Mouse (Mus musculus) midbrain, embryonic 15.5 days (tissue): Measurements from ENCODE around the gene Susd2. TPM values are rescaled to one million over a fixed set of nuclear protein-coding genes. Genes with fewer than 3 reads are reported as not detected.

Experiments used
- ATAC-seq: fragments of 200-750 bp; cut with Nextera tagmentation; replicated peaks from 2 replicates; pipeline ENCODE4 v1.8.0; 2017; ENCODE audit warnings: moderate TSS enrichment
- H3K27ac ChIP-seq: fragments of 300-500 bp; sonication (generic); 2 replicates; pipeline ENCODE4 v1.5.1; 2015; ENCODE audit warnings: mild to moderate bottlenecking, inconsistent platforms
- H3K27me3 ChIP-seq: fragments of 300-500 bp; sonication (generic); replicated peaks from 2 replicates; pipeline ENCODE4 v1.6.1; 2015; ENCODE audit warnings: inconsistent platforms
- H3K36me3 ChIP-seq: fragments of 300-500 bp; sonication (generic); replicated peaks from 2 replicates; pipeline ENCODE4 v1.6.1; 2015; ENCODE audit warnings: inconsistent platforms
- H3K4me1 ChIP-seq: fragments of 300-500 bp; sonication (generic); 2 replicates; pipeline ENCODE4 v1.6.1; 2015; ENCODE audit warnings: inconsistent platforms
- H3K4me2 ChIP-seq: fragments of 300-500 bp; sonication (generic); 2 replicates; pipeline ENCODE4 v1.6.1; 2015; ENCODE audit warnings: inconsistent platforms, mild to moderate bottlenecking, moderate library complexity
- H3K4me3 ChIP-seq: fragments of 300-500 bp; sonication (generic); 2 replicates; pipeline ENCODE4 v1.5.1; 2015; ENCODE audit warnings: mild to moderate bottlenecking, inconsistent platforms
- H3K9ac ChIP-seq: fragments of 300-500 bp; sonication (generic); 2 replicates; pipeline ENCODE4 v1.6.1; 2015; ENCODE audit warnings: mild to moderate bottlenecking, inconsistent platforms
- H3K9me3 ChIP-seq: fragments of 300-500 bp; sonication (generic); 2 replicates; pipeline ENCODE4 v1.6.1; 2016; ENCODE audit warnings: inconsistent platforms
- WGBS: fragments of 180-500 bp; shearing (Covaris S2); methylation state at CpG from one replicate; pipeline ENCODE4 v1.1.7; 2015; ENCODE audit warnings: mixed read lengths; 5-methylcytosine and 5-hydroxymethylcytosine counted together
- polyA plus RNA-seq: library from polyadenylated mRNA; unstranded; fragments of >200 nt; fragmentation: Nextera tagmentation; extraction: Ambion mirVana; gene quantifications from 2 replicates; pipeline ENCODE4 v1.2.1, GENCODE M21; 2015

The Susd2 gene
- polyA plus RNA-seq, 1 experiment from 2014 or later: 3.0 TPM

DNA sequence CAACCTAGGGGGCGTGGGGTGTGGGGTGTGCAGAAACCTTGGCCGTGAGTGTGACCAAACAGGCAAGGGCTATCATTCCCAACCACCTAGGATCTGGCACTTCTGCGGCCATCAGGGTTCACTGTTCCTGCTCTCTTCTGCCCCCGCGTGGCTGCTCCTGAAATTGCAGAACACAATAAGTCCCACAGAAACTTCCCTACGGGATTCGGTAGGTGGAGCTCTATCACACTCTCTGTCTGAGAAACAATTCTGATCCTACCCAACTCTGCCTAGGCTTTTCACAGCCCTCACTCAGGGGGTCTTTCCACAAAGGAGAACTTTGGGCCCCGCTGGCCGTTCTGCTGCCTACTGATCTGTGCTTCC is 8.1 kb downstream of the Susd2 start:
- H3K9me3 ChIP-seq: no peaks in the 10 kb centered on the region
- WGBS: 3% methylated on average over 9 of the region's 9 CpGs
- no peaks in the 10 kb centered on the region for H3K27me3 ChIP-seq
- H3K36me3 ChIP-seq: no peaks in the 10 kb centered on the region
- no peaks in the 10 kb centered on the region for H3K4me1 ChIP-seq
- no peak for ATAC-seq
- H3K9ac ChIP-seq: no peak overlapping the region
- no peak overlapping the region for H3K4me3 ChIP-seq
- H3K4me2 ChIP-seq: no peak overlapping the region
- no peak overlapping the region for H3K27ac ChIP-seq

DNA sequence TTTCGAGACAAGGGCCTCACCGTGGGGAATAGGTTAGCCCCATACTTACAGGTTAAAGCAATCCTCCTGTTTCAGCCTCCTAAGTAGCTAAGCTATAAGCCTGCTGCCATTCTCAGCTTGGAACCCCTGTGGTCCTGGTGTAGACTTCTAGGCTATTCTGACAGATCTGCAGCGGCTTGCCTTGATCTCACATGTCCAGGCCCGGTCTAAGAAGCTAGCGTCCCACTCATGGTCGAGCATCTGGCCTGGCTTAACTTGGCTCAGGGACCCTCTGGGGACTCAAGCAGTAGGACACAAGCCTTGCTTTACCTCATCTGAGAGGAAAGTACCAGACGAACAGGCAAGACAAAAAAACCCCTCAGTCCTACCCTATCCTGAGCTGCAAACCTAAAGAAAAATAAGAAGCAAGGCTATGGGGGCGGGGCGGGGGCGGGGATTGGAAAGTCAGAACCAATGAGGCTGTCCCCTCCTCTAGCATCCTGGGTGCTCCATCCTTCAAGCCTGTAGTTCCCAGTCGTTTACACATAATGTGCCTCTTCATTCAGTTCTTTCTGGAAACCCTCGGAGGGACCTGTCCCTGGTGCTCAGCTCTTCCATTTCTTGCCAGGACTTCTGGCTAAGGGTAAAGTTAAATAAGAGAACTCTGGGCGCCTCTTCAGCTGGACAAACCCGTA is 8.7 kb downstream of the Susd2 start:
- Histone ChIP-seq H3K9ac (no peak overlapping the region), H3K36me3 (no peaks in the 10 kb centered on the region), H3K27ac (no peak overlapping the region), H3K4me1 (no peaks in the 10 kb centered on the region), H3K27me3 (no peaks in the 10 kb centered on the region), H3K4me3 (no peak overlapping the region), H3K4me2 (no peak overlapping the region), H3K9me3 (no peaks in the 10 kb centered on the region)
- ATAC-seq: no peak
- 74% methylated on average over 14 of the region's 14 CpGs for WGBS

DNA sequence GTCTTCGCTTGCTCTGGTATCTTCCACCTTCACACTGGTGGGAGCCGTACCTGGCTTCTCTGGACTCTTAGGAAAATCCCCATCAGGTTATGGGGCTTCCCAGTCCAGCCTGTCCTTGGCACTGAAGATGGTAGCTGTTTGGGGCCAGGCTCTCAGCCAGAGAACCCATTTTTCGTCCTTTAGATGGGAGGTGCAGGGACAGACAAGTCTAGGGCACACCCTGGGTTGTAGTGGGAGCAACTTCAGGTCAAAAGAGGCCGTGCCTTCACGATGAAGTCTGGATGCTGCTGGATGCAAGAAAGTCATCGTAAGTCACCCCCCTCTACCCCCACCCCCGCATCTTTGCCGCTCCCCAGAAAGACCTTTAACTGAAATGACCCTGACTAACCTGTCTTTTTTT is 9.2 kb downstream of the Susd2 start:
- H3K27me3 ChIP-seq: no peaks in the 10 kb centered on the region
- no peak for ATAC-seq
- H3K27ac ChIP-seq: no peak overlapping the region
- H3K9ac ChIP-seq: no peak overlapping the region
- H3K4me1 ChIP-seq: no peaks in the 10 kb centered on the region
- H3K4me3 ChIP-seq: no peak overlapping the region
- no peak overlapping the region for H3K4me2 ChIP-seq
- no peaks in the 10 kb centered on the region for H3K36me3 ChIP-seq
- no peaks in the 10 kb centered on the region for H3K9me3 ChIP-seq
- 91% methylated on average over 8 of the region's 8 CpGs for WGBS

DNA sequence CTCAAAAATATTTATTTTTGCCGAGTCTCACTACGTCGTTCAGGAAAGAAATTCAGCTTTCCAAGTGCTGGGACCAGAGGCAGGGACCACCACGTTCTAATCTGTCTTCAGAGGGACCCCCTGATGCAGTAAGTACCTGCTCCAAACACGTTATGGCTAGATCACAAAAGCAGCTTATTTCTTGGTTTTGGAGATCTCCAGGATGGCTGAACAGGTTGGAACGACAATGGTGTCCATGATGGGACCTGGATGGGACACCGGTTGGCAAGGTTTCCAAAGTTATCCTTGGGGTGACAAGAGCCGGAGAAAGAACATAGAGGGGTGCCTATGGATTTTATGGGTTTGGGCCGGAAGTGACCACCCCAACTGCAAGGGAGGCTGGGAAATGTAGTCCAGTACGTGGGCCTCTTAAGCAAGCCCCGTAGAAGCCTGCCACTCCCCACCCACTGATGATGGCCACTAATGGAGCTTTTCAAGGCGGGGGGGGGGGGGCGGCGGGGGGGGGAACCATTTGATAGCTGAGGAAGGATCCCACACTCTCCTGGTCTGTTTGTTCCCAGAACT is 10.2 kb downstream of the Susd2 start:
- H3K4me3 ChIP-seq: no peak overlapping the region
- WGBS: 71% methylated on average over 14 of the region's 14 CpGs
- no peaks in the 10 kb centered on the region for H3K36me3 ChIP-seq
- no peak overlapping the region for H3K27ac ChIP-seq
- H3K27me3 ChIP-seq: no peaks in the 10 kb centered on the region
- H3K9me3 ChIP-seq: no peaks in the 10 kb centered on the region
- H3K9ac ChIP-seq: no peak overlapping the region
- H3K4me2 ChIP-seq: no peak overlapping the region
- ATAC-seq: no peak
- no peaks in the 10 kb centered on the region for H3K4me1 ChIP-seq

DNA sequence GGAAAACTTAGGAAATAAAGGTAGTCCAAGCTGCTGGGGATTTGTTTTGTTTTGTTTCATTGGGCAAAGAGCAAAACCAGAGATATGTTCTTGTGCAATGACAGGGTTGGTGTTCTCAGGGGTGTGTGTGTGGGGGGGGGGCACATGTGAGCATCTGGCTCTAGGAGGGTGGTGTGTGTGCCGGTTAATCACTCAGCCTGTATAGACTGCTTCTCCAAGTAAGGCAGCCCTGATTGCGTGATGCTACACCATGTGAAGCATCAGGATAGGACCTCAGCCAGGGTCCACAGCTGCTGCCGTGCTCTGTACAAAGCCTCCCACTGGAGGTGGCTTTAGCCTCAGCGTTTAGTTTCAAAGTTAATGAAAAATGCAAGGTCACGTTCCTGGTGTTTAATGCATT is 10.8 kb downstream of the Susd2 start:
- peak; percentile 52; the same call in 1 of the 2 replicates for ATAC-seq
- H3K27ac ChIP-seq: no peak overlapping the region
- no peaks in the 10 kb centered on the region for H3K36me3 ChIP-seq
- H3K9ac ChIP-seq: no peak overlapping the region
- WGBS: 78% methylated on average over 5 of the region's 5 CpGs
- H3K4me3 ChIP-seq: no peak overlapping the region
- H3K4me1 ChIP-seq: no peaks in the 10 kb centered on the region
- H3K9me3 ChIP-seq: no peaks in the 10 kb centered on the region
- H3K27me3 ChIP-seq: no peaks in the 10 kb centered on the region
- H3K4me2 ChIP-seq: no peak overlapping the region

DNA sequence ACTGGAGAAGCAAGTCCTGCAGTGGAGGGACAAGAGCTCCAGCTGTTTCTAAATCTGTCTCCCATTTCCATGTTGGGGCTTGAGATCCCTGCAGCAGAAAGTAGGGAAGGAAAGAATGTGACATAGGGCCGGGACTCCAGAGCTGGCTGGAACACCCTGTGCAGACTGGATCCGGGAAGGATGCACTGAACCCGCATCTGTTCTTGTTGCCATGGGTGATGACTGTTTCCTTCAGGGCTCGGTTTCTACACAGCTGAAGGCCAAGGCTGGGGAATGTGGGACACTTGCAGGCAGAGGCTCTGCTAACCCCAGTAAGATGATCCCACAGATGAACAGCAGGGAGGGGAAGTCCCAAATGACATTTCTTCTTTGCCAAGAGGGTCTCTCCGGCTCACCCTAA is 11.2 kb downstream of the Susd2 start:
- H3K4me1 ChIP-seq: no peaks in the 10 kb centered on the region
- H3K27me3 ChIP-seq: no peaks in the 10 kb centered on the region
- H3K9me3 ChIP-seq: no peaks in the 10 kb centered on the region
- ATAC-seq: no peak
- no peak overlapping the region for H3K4me2 ChIP-seq
- H3K9ac ChIP-seq: no peak overlapping the region
- no peak overlapping the region for H3K27ac ChIP-seq
- 61% methylated on average over 5 of the region's 5 CpGs for WGBS
- H3K36me3 ChIP-seq: no peaks in the 10 kb centered on the region
- H3K4me3 ChIP-seq: no peak overlapping the region

DNA sequence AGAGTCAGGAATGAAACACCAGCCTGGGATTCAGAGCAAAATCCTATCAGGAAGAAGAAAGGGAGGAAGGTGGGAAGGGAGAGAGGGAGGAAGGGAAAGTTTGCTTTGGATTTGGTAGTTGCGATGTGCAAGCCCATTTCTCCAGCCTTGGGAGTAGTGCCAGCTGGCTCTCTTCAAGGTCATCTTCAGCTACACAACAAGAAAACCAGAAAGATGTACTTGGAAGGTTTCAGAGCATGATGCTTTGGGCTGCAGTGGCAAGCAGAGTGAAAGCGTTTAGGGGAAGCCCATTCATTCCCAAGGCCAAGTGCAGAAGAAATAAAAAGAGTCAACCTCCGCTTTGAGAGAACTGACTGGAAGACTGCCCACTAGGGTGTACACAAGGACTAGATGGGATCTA is 16.3 kb downstream of the Susd2 start:
- no peak for ATAC-seq
- Histone ChIP-seq H3K27me3 (no peaks in the 10 kb centered on the region), H3K9me3 (no peaks in the 10 kb centered on the region), H3K36me3 (no peaks in the 10 kb centered on the region), H3K4me2 (no peak overlapping the region), H3K27ac (no peak overlapping the region), H3K4me3 (no peak overlapping the region), H3K9ac (no peak overlapping the region), H3K4me1 (no peaks in the 10 kb centered on the region)
- WGBS: 84% methylated on average over 3 of the region's 3 CpGs

DNA sequence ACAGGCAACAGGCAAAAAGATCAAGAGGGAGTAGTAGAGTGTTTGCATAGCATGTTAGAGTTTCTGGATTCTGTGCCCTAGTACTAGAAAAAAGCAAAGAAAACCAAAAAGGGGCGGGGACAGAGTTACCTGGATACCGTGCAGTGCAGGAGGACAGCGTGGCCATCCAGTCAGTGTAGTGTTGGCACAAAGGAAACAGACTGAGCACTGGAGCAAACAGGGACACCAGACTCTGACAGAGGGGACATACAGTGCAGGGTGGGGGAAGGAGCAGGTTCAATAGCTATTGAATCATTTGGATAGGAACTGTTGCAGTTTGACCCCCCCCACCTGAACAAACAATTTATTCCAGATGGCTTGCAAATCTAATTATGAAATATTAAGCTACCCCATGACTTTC is 16.8 kb downstream of the Susd2 start:
- Histone ChIP-seq H3K9me3 (no peaks in the 10 kb centered on the region), H3K4me1 (no peaks in the 10 kb centered on the region), H3K36me3 (no peaks in the 10 kb centered on the region), H3K27me3 (no peaks in the 10 kb centered on the region), H3K27ac (no peak overlapping the region), H3K9ac (no peak overlapping the region), H3K4me3 (no peak overlapping the region), H3K4me2 (no peak overlapping the region)
- 61% methylated on average over 3 of the region's 3 CpGs for WGBS
- no peak for ATAC-seq

DNA sequence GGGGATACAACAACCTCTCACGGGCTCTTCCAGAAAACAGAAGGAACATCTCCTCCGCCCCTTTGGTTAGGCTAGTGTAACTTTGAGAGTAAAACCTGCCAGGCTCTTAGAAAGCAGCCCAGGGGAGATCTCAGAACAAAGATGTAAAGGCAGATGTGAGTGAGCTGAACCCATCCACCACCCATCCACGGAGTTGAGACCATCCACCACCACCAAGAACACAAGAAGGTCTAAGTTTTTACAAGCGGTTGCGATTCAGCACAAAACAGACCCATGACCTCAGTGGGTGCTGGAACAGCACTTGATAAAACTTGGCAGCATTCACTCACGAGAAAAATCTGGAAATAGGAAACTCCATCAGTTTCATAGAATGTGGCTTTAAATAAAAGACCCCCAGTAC is 17.9 kb downstream of the Susd2 start:
- H3K9ac ChIP-seq: no peak overlapping the region
- 71% methylated on average over 6 of the region's 6 CpGs for WGBS
- no peaks in the 10 kb centered on the region for H3K9me3 ChIP-seq
- no peak overlapping the region for H3K4me2 ChIP-seq
- H3K27me3 ChIP-seq: no peaks in the 10 kb centered on the region
- no peaks in the 10 kb centered on the region for H3K36me3 ChIP-seq
- no peak for ATAC-seq
- no peak overlapping the region for H3K4me3 ChIP-seq
- H3K27ac ChIP-seq: no peak overlapping the region
- no peaks in the 10 kb centered on the region for H3K4me1 ChIP-seq

DNA sequence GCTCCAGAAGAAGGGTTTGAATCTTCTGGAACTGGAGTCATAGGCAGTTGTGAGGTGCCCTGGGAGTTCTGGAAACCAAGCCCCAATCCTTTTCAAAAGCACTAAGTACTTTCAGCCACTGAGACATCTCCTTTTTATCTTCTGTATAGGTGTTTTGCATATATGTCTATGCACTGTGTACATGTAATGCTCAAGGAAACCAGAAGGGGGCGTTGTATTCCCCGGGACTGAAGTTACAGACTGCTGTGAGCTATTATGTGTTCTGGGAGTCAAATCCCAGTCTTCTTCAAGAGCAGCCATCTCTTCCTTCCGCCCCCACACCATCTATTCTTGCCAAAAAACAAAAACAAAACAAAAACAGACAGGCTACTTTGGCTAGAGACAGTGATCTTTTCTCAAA is 23.0 kb downstream of the Susd2 start:
- Histone ChIP-seq H3K9me3 (no peaks in the 10 kb centered on the region), H3K36me3 (no peaks in the 10 kb centered on the region), H3K27me3 (no peaks in the 10 kb centered on the region), H3K4me2 (no peak overlapping the region), H3K9ac (no peak overlapping the region), H3K27ac (no peak overlapping the region), H3K4me3 (no peak overlapping the region), H3K4me1 (no peaks in the 10 kb centered on the region)
- 51% methylated on average over 3 of the region's 3 CpGs for WGBS
- ATAC-seq: no peak

DNA sequence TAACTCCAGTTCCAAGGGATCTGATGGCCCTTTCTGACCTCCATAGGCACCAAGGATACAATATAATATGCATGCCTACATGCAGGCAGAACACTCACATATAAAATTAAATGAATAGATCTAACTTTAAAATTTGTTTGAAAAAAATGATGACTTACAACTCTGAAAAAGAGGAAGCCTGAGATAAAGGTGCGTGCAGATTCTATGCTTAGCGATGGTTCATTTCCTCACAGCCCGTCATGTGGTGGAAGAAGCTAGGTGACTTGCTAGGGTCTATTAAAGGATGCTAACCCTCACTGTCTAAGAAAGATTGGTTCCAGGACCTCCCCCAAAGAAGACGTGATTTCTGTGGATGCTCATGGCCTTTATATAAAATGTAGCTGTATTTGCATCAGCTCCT is 27.8 kb downstream of the Susd2 start:
- ATAC-seq: no peak
- Histone ChIP-seq H3K4me2 (no peak overlapping the region), H3K36me3 (no peaks in the 10 kb centered on the region), H3K9me3 (no peaks in the 10 kb centered on the region), H3K4me3 (no peak overlapping the region), H3K27me3 (no peaks in the 10 kb centered on the region), H3K9ac (no peak overlapping the region), H3K4me1 (no peaks in the 10 kb centered on the region), H3K27ac (no peak overlapping the region)
- WGBS: 89% methylated on average over 4 of the region's 4 CpGs

DNA sequence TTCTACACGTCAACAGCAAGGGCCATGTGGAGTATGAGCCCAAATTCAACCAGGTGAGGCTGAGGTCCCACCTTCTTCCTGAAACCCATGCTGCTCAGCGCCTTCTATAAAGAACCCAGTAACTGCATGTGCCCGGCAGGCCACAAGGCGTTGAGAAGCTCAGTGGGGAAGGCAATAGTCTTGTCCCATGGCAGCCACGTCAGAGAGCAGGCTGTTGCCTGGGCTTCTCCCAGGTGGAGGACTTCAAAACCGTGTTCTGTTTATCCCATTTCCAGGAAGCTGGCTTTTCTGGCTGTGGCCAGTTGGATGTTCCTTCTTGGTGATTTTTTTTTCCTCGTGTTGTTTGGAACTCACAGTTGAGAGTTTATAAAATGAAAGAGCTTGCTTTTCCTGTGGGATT is 33.3 kb downstream of the Susd2 start:
- Histone ChIP-seq H3K27me3 (no peaks in the 10 kb centered on the region), H3K4me2 (no peak overlapping the region), H3K4me1 (no peaks in the 10 kb centered on the region), H3K27ac (no peak overlapping the region), H3K4me3 (no peak overlapping the region), H3K36me3 (no peaks in the 10 kb centered on the region), H3K9me3 (no peaks in the 10 kb centered on the region), H3K9ac (no peak overlapping the region)
- no peak for ATAC-seq
- WGBS: 70% methylated on average over 7 of the region's 7 CpGs

DNA sequence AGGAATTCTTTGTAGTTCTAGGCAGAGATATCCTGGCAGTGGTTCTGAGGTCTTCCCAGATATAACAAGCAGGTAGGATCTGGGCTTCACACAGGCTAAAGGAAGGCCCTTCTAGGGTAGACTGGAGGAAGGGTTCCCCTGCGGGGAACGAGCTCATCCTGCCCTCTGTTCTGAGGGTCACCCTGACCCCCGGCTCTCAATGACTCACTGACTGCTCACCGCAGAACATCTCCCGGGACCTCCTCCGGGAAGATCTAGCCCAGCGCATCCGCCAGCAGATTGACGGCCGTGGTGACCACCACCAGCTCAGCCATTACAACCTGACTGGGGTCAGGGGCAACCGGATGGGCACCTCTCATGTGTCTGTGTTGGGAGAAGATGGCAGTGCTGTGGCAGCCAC is 34.8 kb downstream of the Susd2 start:
- Histone ChIP-seq H3K9ac (no peak overlapping the region), H3K4me2 (no peak overlapping the region), H3K4me3 (no peak overlapping the region), H3K36me3 (no peaks in the 10 kb centered on the region), H3K27ac (no peak overlapping the region), H3K27me3 (no peaks in the 10 kb centered on the region), H3K4me1 (no peaks in the 10 kb centered on the region), H3K9me3 (no peaks in the 10 kb centered on the region)
- no peak for ATAC-seq
- 94% methylated on average over 11 of the region's 11 CpGs for WGBS
